Mouse (Mus musculus): ENCODE results near the gene Parpbp.

DNA sequence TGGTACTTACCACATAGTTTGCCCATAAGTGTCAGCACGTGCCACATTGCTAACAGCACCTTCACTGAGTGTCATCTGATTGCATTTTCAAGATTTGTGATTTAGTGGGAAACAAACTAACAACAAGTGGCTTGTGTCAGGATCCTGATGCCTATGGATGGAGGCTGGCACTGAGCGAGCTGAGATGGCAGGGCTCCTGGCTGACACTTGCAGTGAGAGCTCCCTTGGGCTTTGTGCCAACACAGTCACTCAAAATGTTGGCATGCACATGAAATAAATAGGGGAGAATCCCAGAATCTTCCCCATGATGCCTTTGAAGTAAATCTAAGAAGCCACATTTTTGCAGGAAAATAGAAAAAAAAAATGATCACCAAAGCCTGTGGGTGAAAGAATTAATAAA lies 33.5 kb downstream of the Parpbp start:
- no peak for TF ChIP-seq CTCF (IDR thresholded peaks at IDR 0.05; ENCODE audit: low read depth)
- TF ChIP-seq EP300 (IDR thresholded peaks at IDR 0.05; ENCODE audit: low read depth): no peak
